Mouse (Mus musculus) embryo, embryonic 10 days (tissue): ENCODE results near the gene Kctd7.

Experiments used
- DNase-seq: peaks from one replicate; pipeline ENCODE4 v3.0.0-alpha.2; 2015; ENCODE audit warnings: low spot score

The Kctd7 gene

DNA sequence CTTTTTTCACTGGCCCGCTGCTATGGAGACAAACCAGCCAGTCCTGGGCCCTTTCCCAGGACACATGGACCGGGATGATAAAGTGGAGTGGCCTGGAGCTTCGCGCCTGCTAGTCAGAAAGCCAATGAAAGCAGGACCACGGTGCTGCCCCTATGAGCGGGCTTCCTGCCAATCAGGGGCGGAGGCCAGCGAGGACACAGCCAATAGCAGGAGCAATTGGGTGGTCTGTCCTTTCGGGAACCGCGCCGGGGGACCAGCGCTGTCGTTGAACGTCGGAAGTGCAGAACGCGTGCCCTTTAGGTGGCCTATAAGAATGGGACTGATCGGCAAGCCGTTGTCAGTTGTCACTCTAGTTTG is 706 bp upstream of the Kctd7 start:
- DNase-seq, result peak; percentile 83

DNA sequence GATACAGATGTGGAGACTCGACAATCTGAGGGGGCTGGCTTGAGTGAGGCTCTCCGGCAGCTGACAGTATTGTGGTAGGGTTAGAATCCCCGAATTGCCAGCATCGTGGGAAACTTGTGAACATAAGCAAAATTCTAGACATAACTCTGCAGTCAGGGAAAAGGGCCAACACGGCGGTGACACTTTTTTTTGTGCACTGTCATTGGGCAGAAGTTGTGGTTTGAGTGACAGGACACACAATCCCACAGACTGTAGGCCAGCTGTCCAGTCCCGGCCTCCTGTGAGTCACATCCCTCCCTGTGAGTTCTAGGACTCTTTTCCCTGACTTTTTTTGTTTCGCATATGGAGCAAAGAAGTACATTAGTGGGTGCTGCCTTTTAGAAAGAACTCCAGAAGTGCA is 1.3 kb downstream of the Kctd7 start:
- DNase-seq, result no peak

DNA sequence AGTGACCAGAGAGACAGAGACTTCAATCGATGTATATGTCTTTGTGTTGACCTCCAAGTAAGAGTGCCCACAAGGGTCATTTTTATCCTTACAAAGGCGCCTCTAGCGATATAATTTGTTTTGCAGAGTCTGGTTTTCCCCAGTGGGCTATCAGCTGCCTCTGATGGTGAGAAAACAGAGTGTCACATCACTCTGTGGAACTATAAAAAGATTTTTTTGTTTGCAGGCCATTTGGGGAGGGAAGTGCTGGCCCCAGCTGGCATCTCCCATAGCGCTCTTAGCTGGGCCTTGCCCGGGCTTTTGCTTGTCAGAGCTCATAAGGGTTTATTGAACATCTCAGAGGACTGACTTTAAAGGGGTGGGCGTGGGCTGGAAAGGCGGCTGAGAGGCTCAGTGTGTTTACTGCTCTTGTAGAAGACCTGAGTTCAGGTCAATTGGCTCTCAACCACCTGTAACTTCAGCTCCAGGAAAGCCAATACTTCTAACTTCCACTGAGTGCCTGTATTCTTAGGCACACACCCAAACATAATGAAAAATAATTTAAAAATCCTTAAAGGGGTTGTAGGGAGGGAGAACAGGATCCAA is 5.2 kb downstream of the Kctd7 start:
- no peak for DNase-seq

DNA sequence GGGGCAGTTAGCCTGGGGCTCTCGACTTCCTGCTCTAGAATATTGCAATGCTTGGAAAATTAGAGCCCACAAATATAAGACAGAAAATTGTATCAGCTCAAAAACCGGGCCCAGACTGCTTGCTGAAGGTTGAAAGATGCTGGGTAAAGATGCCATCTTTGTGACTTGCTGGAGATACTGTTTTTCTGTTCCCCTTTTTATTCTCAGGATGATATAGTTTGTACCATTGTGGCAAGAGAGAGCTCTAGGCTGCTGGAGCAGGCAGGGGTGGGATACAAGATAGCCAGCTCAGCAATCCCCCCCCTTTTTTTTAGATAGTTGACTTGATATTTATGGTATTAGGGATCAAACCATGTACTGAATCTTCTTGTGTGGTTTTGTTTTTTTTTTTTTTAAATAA is 9.6 kb downstream of the Kctd7 start:
- DNase-seq, result no peak

DNA sequence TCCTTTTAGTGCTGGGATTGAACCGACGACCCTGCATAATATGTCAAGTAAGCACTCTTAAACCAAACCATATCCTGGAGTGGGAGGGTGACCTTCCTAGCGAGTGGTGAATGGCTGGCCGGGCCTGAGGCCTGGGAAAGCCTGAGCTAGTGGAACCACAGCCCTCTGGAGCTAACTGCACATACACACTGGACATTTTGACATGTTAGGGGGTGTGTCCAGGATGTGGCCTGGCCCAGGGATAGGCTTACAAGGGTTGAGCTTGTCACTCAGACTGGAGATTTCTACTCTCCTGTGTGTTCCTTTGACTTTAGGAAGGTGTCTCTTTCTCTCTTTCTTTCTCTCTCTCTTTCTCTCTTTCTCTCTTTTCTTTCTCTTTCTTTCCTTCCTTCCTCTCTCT is 13.9 kb downstream of the Kctd7 start:
- no peak for DNase-seq

DNA sequence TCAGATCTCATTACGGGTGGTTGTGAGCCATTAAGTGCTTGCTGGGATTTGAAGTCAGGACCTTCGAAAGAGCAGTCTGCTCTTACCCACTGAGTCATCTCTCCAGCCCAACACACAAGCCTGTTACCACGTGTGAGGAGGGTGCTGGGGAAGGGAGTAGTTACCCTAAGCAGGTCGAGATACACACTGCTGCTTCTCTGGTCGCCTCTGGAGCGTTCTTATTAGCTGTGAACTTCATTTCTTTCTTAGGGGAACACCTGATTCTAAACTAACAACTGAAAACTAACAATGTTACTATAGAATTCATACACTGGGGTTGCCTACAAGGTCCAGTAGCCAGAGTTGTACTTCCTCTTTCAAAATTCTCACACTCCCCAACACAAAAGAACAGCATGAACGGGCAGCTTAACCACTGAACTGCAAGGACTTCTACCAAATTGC is 15.1 kb downstream of the Kctd7 start:
- DNase-seq, result no peak

DNA sequence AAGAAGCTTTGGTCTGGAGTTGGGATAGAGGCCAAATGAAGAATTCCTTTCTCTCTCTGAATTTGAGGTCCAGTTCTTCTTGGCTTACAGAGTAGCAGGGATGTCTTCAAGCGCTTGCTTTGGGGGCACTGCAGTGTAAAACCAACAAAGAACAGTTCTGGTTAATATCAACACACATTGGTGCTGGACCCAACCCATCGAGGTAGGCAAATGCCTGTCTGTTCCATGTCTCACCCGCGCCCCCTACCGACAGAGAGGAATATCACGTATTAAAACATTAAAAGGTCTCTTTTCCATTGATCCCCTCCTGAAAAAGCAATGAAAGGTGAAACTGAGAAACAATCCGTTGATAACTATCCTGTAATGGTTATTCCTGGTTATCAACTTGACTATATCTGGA is 19.0 kb downstream of the Kctd7 start:
- DNase-seq, result peak; percentile 86

DNA sequence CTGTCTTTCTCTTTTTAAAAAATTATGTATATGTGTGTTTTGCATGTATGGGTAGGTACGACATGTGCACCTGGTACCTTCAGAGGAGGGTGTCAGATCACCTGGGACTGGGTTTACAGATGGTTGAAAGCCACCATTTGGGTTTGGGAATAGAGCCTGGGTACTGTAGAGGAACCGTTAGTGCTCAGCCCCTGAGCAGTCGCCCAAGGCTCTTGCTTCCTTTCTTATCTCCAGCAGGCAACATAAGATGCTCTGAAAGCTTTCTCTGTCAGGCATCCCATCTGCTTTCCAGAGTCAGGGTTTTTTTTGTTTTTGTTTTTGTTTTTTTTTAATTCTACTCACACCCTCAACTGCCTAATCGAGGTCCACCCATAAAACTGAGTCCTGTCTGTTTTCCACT is 20.6 kb downstream of the Kctd7 start:
- no peak for DNase-seq

DNA sequence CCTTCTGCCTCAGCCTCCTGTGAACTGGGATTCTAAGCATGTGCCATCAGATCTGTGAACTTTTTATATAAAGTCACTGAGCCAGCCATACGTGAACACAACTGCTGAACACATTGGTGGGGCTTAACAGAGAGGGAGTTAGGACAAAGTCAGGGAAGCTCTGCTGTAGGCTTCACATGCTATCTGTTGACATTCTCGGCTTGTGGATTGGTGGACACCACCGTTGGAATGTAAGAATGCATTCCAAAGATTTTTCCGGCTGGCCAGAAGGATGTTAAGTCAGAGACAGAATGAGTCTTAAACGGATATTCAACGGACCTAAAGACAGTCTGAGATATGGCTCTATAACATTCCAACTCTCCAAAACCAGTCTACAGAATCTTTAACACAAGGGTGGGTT is 24.4 kb downstream of the Kctd7 start:
- DNase-seq, result no peak

DNA sequence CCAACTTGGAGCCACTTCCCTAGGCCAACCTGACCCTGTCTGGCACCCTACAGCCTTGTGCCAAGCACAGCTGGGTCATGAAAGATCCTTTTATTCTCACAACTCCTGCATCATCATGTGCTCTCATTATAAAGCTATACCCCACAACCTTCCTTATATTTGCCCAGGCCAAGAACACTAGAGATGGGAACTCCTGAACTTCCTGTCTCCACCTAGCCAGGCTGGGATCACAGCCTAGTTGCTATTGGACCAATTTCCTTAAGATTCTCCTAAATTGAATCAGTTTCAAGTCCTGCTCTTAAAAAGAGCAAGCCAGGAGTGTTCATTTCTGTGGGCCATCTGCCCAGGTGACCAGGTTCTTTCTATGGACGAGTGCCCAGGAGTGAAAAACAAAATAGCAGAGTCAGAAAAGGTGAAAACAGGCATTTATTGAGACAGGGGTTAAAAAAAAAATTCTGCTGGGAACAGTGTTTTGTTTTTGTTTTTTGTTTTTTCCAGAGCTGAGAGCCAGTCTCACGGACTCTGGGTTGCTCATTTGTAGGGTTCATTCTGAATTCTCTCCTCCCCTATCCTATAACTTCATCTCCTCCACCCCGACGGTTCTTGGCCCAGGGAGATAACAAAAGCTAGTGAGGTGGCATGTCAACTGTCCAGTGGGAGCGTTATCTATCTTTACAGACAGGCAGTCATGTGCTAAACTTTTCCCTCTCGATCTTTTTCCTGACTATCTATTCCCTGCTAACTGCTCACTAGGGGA is 26.2 kb downstream of the Kctd7 start:
- DNase-seq, result no peak

DNA sequence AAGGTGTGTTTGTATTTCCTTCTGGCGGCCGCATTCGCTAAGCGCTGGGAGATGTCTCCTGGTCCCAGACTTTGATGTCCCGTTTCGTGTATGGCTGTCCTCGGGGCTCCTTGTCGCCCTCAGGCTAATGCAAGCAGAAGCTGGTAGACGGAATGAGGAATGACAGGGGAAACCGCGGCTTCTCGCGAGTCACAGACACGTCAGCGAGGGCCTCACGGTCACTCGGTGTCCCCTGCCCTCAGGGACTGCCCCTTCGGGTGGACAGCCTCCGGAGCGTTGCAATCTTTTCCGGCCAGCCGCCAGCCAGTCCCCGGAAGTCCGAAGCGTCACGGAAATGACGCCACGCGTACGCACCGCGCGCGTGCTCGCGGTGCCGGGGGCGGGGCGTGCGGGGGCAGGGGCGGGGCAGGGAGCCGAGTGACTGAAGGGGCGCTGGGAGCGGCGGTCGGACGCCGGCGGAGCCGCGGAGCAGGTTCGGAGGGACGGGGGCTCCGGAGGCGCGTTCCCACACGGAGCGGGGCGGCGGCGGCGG is 26.8 kb downstream of the Kctd7 start, which contains the start of gene Rabgef1:
Gene Rabgef1, plus strand, starts transcription at position 376 of the 532 bp plus-strand sequence.
- peak; percentile 88 for DNase-seq

DNA sequence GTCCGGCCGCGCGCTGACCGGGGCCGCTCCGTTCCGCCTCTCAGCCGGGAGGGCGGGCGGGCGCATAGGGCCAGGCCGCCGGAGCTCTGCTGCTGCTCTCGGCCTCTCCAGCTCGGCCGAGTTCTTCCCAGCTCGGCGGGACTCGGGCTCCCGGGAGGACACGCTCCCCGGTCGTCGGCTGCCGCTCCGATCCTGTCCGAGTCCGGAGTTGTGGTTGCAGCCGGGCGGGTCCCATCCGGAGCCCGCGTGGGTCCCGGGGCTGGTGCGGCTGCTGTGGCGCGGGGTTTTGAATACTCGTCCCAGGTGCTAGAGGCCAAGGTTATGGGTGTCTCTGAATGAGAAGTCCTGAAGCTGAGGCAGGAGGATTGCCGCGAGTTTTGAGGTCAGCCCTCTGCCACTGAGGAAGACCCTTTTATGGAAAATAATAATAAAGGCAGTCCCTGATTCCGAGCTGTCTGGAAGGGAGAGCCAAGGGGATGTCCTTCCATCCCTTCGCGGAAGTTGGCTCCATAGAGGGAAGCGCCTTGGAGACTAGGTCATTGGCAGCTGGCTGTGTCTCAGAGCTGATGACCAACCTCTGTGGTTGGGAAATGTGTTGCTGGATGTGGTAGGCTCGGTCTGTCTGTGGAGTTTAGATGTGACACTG is 27.4 kb downstream of the Kctd7 start:
- peak; percentile 51 for DNase-seq

DNA sequence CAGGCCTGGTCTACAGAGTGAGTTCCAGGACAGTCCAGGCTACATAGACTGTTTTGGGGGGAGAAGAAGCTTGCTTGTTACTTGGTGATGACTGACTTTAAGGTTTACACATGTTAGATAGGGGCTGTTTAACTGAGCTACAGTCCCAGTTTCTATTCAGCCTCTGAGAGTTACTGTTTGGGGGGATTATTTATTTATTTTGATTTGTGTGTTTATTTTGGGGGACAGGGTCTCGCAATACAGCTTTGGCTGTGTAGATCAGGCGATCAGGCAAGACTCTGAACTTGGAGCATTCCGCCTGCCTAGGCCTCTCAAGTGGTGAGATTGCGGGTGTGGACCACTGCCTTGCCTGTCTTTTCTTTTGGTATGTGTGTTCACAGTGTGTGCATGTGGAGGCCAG is 28.4 kb downstream of the Kctd7 start:
- DNase-seq, result no peak

DNA sequence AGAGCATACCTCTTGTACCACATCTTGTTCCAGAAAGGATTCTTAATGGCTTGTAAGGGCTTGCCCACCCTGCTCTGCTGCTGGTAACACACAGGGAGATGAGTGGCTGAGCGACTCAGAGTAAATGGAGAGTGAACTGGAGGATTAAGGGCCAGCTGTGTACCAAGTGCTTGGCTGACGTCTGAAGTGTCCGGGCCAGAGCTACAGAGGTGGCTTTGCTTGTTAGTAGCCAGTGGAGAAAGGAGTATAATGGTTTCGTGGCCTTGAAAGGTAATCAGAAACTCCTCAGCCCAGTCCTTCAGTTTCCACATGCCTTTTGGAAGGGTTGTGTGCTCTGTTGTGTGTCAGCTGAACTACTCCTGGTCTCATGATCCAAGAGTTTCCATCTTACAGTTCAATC is 33.2 kb downstream of the Kctd7 start:
- no peak for DNase-seq

DNA sequence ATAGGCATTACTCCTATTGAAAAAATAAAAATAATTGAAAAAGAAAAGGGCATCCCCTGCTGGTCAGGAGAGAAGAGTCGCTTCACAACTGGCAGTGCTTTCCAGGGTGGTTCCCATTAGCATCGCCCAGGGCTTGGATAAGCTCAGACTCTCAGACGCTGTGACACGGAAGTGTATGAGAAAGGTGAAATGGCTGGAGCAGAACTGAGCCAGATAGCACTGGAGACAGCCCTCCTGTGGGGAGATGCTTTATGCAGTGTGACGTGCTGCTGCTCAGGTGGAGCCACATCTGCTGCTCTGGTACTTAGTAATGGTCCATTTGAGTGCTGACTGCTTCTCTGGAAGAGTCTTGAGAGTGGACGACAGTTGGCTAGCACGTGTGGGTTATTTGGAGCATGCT is 35.7 kb downstream of the Kctd7 start:
- no peak for DNase-seq

DNA sequence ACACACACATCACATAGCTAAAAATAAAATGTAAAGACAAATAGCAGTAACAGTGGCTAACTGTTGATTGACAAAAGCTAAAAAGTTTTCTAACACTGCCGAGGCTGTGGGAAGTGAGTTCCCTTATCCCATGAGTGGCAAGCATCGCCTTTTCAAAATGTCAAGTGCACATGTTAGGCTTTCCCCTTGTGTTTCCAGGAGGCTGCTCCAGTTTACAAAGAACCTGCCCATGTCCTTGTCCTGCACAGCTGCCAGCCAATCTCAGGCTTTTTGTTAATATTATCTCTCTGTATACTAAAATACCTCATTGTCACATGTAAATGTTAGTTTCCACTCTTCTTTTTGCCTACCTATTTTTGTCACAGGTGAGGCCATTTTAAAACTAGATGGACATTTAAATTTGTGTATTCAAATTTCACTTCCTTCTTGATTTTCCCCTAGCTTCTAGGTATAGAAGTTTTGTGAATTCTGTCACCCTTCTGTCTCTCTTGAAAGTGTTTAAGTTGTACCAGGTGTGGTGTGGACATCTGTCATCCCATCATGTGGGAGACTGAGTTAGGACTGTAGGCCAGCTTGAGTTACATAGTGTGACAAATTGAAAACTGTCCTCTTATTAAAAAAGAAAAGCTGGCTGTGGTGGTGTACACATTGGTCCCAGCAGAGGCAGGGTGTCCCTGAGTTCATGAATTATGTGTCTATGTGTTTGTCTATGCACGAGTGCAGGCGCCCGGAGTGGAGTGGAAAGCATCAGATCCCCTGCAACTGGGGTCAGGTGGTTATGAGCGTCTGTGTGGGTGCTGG is 37.3 kb downstream of the Kctd7 start:
- DNase-seq, result no peak

DNA sequence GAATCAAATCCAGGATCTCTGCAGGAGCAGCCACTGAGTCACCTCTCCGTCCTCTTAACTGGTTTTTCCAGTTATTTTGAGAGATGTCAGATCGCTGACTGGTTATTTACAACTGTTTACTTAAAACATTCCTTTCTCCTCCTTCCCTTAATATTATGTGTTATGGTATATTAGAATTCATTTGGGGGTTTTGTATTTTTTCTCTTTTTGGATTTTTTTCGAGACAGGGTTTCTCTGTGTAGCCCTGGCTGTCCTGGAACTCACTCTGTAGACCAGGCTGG is 37.8 kb downstream of the Kctd7 start:
- no peak for DNase-seq

DNA sequence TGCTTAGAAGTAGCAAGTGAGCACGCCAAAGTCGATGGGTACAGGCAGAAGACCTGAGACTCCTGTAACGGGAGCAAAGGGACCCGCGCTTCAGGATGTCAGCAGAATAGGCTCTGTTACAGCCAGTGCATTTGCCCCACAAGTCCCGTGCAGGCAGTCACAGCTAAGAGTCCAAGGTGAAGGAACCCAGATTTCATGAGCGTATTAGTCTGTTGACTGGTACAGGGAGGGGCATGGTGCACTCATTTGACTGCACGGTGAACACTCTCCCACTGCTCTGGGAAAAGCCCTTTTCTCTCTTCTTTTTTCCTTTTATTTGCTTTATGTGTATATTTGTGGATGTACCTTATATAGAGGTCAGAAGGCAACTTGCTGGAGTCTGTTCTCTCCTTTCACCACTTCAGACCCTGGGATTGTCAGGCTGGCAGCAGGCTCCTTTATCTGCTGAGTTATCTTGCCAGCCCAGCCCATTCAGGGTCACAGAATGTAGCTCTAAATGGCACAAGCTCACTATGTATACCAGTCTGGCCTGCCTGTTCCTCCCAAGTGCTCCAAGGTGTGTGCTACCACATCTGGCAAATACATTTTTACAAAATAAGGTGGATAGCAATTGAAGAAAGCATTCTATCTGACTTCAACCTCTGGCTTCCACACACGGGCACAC is 39.7 kb downstream of the Kctd7 start:
- DNase-seq, result no peak

DNA sequence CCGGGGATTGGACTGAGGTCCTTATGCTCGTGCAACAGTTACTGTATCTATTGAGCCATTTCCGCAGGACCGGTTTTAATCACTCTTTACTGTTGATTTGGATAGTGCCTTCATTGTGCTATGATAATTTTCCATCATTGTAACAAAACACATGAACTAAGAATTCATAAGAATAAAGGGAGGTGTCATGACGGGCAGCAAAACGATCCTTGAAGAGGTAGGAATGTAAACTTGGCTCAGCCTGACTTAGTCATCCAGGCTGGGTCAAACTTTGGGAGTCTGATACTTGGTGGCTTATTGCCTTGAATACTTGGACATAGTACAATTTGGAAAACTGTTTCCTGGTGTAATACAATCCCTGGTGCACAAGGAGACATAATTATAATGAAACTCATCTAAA is 40.7 kb downstream of the Kctd7 start:
- no peak for DNase-seq

DNA sequence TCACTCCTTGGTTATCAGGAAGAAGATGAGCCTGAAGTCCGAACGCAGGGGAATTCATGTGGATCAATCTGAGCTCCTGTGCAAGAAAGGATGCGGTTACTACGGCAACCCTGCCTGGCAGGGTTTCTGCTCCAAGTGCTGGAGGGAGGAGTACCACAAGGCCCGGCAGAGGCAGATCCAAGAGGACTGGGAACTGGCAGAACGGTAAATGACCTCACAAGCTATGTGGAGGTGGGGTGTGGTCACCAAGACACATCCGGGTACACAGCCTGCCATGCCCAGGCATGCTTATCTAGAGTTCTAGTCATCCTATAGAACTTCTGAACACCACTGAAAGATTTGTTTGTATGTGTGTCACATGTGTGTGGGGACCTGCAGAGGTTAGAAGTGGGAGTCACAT is 42.7 kb downstream of the Kctd7 start:
- DNase-seq, result peak; percentile 17

DNA sequence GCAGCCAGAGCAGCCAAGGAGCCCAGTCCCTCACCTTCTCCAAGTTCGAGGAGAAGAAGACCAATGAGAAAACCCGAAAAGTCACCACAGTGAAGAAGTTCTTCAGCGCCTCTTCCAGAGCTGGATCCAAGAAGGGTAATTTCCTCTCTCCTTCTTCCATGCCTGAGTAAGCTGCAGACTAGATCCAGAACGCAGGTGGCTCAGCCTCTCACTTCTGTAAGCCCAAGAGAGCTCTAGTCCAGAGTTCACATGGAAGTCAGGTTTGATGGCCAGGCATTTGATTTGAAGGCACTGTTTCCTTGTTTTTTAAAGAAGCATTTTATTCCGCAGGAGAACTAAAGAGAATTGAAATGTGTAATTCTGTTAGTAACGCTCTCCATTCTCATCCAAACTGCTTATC is 46.2 kb downstream of the Kctd7 start:
- DNase-seq, result no peak

DNA sequence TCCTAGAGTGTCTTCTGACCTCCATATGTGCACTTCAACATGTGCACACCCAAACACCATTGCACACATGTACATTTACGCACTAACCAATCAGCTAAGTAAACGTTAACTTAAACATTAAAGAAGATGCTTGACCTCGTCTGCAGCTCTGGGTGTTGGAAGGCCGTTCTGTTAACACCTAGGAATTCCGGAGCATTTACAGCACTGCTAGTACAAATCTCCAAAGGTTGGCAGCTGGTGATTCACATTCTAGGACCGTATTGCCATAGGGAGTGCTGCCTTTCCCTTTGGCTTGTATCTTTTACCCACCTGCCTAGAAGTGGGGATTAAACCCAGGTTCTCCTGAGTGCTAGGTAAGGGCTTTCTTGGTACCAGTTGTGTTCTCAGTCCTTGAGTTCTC is 47.2 kb downstream of the Kctd7 start:
- no peak for DNase-seq
